Mouse (Mus musculus) heart, adult 2 months (tissue): Measurements from ENCODE around the gene Rnf34.

Source experiments
- CTCF ChIP-seq: fragments of 200-600 bp; IDR thresholded peaks from 2 replicates; pipeline ENCODE4 v1.8.1; 2022; ENCODE audit warnings: antibody characterized with exemption, mild to moderate bottlenecking, moderate library complexity
- EP300 ChIP-seq: fragments of 200-500 bp; IDR thresholded peaks from 2 replicates; pipeline ENCODE4 v1.6.1; 2011; ENCODE audit warnings: low read depth, low read length, control low read depth; ENCODE audit not compliant: insufficient read depth
- POLR2A ChIP-seq: fragments of 200-500 bp; IDR thresholded peaks from 2 replicates; pipeline ENCODE4 v1.6.1; 2011; ENCODE audit warnings: mild to moderate bottlenecking, low read depth, low read length, control low read depth; ENCODE audit not compliant: insufficient read depth

- TF ChIP-seq CTCF = no peak
- no peak for TF ChIP-seq EP300
- TF ChIP-seq POLR2A = no peak
Measured at GRCm38 (mm10) chr5:122903165-122903564, 53.3 kb downstream of the Rnf34 start.
